Mouse (Mus musculus): ENCODE measurements around the gene Gast. TPM values are rescaled to one million over a fixed set of nuclear protein-coding genes. Genes with fewer than 3 reads are reported as not detected.
"Not testable (repeated sequence)": the region's sequence is repeated elsewhere in the genome, so short reads cannot be mapped to it uniquely, and the experiment has no call there.

The Gast gene
- polyA plus RNA-seq, 1 experiment from 2014 or later = not detected

GRCm38 (mm10) chr11:100355972-100356818, 22.0 kb downstream of the Gast start, which contains the start of gene Hap1:
Gene Hap1, minus strand, starts transcription at chr11:100356128.
- Histone ChIP-seq H3K9ac (replicated peaks) (peak within 1 kb of the TSS; percentile 32), H3K4me3 (ENCODE audit: low read depth, low read length) (peak within 1 kb of the TSS; percentile 64), H3K27me3 (ENCODE audit: insufficient read depth, low read length) (peaks cover 78% of the 10 kb centered on the region), H3K27ac (ENCODE audit: low read depth) (no peak within 1 kb of the TSS), H3K36me3 (replicated peaks; ENCODE audit: insufficient read depth, low read length) (no peaks in the 10 kb centered on the region), H3K4me1 (ENCODE audit: insufficient read depth) (peaks cover 4% of the 10 kb centered on the region; the same call in 1 of the 2 replicates), H3K9me3 (ENCODE audit: low read length) (no peaks in the 10 kb centered on the region), H3K4me2 (ENCODE audit: low read depth, low read length) (peak within 1 kb of the TSS; percentile 87)
- peak; percentile 68 for DNase-seq
- ATAC-seq = peak; percentile 65
- WGBS (ENCODE audit: insufficient replicate concordance) = 3% methylated on average over 49 of the region's 49 CpGs
- TF ChIP-seq CTCF (IDR thresholded peaks at IDR 0.05; ENCODE audit: low read depth) (no peak), EP300 (IDR thresholded peaks at IDR 0.05; ENCODE audit: low read depth) (no peak)

GRCm38 (mm10) chr11:100356819-100357211, 22.6 kb downstream of the Gast start:
- Histone ChIP-seq H3K4me1 (ENCODE audit: insufficient read depth) (peaks cover 4% of the 10 kb centered on the region; the same call in 1 of the 2 replicates), H3K9ac (replicated peaks) (no peak overlapping the region), H3K27ac (ENCODE audit: low read depth) (no peak overlapping the region), H3K36me3 (replicated peaks; ENCODE audit: insufficient read depth, low read length) (no peaks in the 10 kb centered on the region), H3K4me3 (ENCODE audit: low read depth, low read length) (peak overlapping the region; percentile 64; the same call in 1 of the 2 replicates), H3K27me3 (ENCODE audit: insufficient read depth, low read length) (peaks cover 73% of the 10 kb centered on the region), H3K4me2 (ENCODE audit: low read depth, low read length) (peak overlapping the region; percentile 87; the same call in 1 of the 2 replicates), H3K9me3 (ENCODE audit: low read length) (no peaks in the 10 kb centered on the region)
- 24% methylated on average over 9 of the region's 9 CpGs for WGBS (ENCODE audit: insufficient replicate concordance)
- TF ChIP-seq EP300 (IDR thresholded peaks at IDR 0.05; ENCODE audit: low read depth) = no peak
- TF ChIP-seq CTCF (IDR thresholded peaks at IDR 0.05; ENCODE audit: low read depth) = no peak
- ATAC-seq = no peak
- no peak for DNase-seq

- H3K4me2 ChIP-seq (ENCODE audit: low read depth, low read length) = no peak overlapping the region
- H3K27me3 ChIP-seq (ENCODE audit: insufficient read depth, low read length) = peaks cover 75% of the 10 kb centered on the region
- ATAC-seq (no peak), DNase-seq (no peak)
- WGBS (ENCODE audit: insufficient replicate concordance) = 46% methylated on average over 5 of the region's 5 CpGs
- H3K27ac ChIP-seq (ENCODE audit: low read depth) = no peak overlapping the region
- H3K36me3 ChIP-seq (replicated peaks; ENCODE audit: insufficient read depth, low read length) = no peaks in the 10 kb centered on the region
- peaks cover 4% of the 10 kb centered on the region; the same call in 1 of the 2 replicates for H3K4me1 ChIP-seq (ENCODE audit: insufficient read depth)
- TF ChIP-seq CTCF (IDR thresholded peaks at IDR 0.05; ENCODE audit: low read depth) (no peak), EP300 (IDR thresholded peaks at IDR 0.05; ENCODE audit: low read depth) (no peak)
- H3K9ac ChIP-seq (replicated peaks) = no peak overlapping the region
- H3K4me3 ChIP-seq (ENCODE audit: low read depth, low read length) = no peak overlapping the region
- no peaks in the 10 kb centered on the region for H3K9me3 ChIP-seq (ENCODE audit: low read length)
Measured at GRCm38 (mm10) chr11:100357408-100357807, 23.2 kb downstream of the Gast start.

- H3K27ac ChIP-seq (ENCODE audit: low read depth) = no peak overlapping the region
- TF ChIP-seq CTCF (IDR thresholded peaks at IDR 0.05; ENCODE audit: low read depth) (no peak), EP300 (IDR thresholded peaks at IDR 0.05; ENCODE audit: low read depth) (no peak)
- H3K4me2 ChIP-seq (ENCODE audit: low read depth, low read length) = no peak overlapping the region
- no peak for DNase-seq
- ATAC-seq = no peak
- H3K4me1 ChIP-seq (ENCODE audit: insufficient read depth) = peaks cover 4% of the 10 kb centered on the region; the same call in 1 of the 2 replicates
- no peak overlapping the region for H3K9ac ChIP-seq (replicated peaks)
- H3K9me3 ChIP-seq (ENCODE audit: low read length) = no peaks in the 10 kb centered on the region
- H3K36me3 ChIP-seq (replicated peaks; ENCODE audit: insufficient read depth, low read length) = no peaks in the 10 kb centered on the region
- 44% methylated on average over 6 of the region's 6 CpGs for WGBS (ENCODE audit: insufficient replicate concordance)
- H3K27me3 ChIP-seq (ENCODE audit: insufficient read depth, low read length) = peaks cover 57% of the 10 kb centered on the region
- H3K4me3 ChIP-seq (ENCODE audit: low read depth, low read length) = no peak overlapping the region
Measured at GRCm38 (mm10) chr11:100360175-100360574, 26.0 kb downstream of the Gast start.

- not testable (repeated sequence) for H3K36me3 ChIP-seq (replicated peaks; ENCODE audit: insufficient read depth, low read length); H3K4me3 ChIP-seq (ENCODE audit: low read depth, low read length); ATAC-seq; H3K9ac ChIP-seq (replicated peaks); H3K9me3 ChIP-seq (ENCODE audit: low read length); H3K27ac ChIP-seq (ENCODE audit: low read depth); H3K4me1 ChIP-seq (ENCODE audit: insufficient read depth); DNase-seq; H3K4me2 ChIP-seq (ENCODE audit: low read depth, low read length)
- peaks cover 48% of the 10 kb centered on the region for H3K27me3 ChIP-seq (ENCODE audit: insufficient read depth, low read length)
- WGBS (ENCODE audit: insufficient replicate concordance) = no CpG with 5 or more reads among the region's 13 CpGs
Measured at GRCm38 (mm10) chr11:100361059-100361458, 26.9 kb downstream of the Gast start.

GRCm38 (mm10) chr11:100362209-100362978, 28.2 kb downstream of the Gast start:
- Histone ChIP-seq H3K4me3 (ENCODE audit: low read depth, low read length) (no peak overlapping the region), H3K36me3 (replicated peaks; ENCODE audit: insufficient read depth, low read length) (no peaks in the 10 kb centered on the region), H3K9ac (replicated peaks) (no peak overlapping the region), H3K4me1 (ENCODE audit: insufficient read depth) (no peaks in the 10 kb centered on the region), H3K27ac (ENCODE audit: low read depth) (no peak overlapping the region), H3K27me3 (ENCODE audit: insufficient read depth, low read length) (peaks cover 36% of the 10 kb centered on the region), H3K9me3 (ENCODE audit: low read length) (no peaks in the 10 kb centered on the region), H3K4me2 (ENCODE audit: low read depth, low read length) (no peak overlapping the region)
- DNase-seq (peak; percentile 81), ATAC-seq (peak; percentile 60)
- 11% methylated on average over 8 of the region's 8 CpGs for WGBS (ENCODE audit: insufficient replicate concordance)
- TF ChIP-seq EP300 (IDR thresholded peaks at IDR 0.05; ENCODE audit: low read depth) (no peak), CTCF (IDR thresholded peaks at IDR 0.05; ENCODE audit: low read depth) (peak; percentile 94)
